Mouse (Mus musculus) spleen, embryonic (tissue): ENCODE measurements around the gene Pcsk5.

ENCODE experiments used
- CTCF ChIA-PET: fragments of 350-600 bp; sonication (Branson Sonifier 250); formaldehyde crosslinking; loops from one replicate; lab custom pipeline; 2022; lab: Charles Lee

Gene Pcsk5

DNA sequence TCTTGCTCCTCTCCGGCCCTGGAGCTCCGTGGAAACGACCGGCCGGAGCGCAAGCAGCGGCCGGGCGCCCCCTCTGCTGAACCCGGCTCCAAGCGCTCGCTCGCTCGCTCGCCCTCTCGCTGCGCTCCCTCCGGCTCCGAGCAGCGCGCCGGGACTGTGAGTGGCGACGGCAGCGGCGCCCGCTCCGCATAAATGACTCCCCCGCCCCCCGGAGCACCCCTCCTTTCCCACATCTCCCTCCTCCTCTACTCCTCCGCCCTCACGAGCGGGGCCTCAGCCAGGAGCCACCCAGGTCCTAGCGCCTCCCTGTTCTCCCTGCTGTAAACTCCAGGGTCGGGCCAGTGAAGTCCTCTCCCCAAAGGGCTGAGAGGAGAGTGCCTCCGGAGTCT is at the start of gene Pcsk5:
Gene Pcsk5 (minus strand): TSS at position 162 of the 389 bp plus-strand sequence.
- CTCF ChIA-PET, result no interaction called here

DNA sequence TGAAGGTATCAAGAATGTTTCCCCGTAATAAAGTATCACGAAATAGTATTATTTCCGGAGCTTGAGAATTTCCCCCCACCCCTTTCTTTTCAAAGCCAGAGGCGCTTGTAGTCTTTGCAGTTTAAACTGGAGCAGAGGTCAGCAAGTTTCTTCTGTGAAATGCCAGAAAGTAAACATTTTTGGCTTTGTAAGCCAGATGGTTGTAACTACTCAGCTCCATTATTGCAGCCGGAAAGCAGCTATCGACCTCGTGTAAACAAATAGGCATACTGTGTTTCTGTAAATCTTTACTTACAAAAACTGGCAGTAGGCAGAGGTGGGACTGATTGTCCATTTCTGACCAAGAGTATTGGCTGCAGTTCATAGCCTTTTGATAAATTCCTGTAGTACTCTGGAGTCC is 38.4 kb upstream of the Pcsk5 start:
- CTCF ChIA-PET, result no interaction called here

DNA sequence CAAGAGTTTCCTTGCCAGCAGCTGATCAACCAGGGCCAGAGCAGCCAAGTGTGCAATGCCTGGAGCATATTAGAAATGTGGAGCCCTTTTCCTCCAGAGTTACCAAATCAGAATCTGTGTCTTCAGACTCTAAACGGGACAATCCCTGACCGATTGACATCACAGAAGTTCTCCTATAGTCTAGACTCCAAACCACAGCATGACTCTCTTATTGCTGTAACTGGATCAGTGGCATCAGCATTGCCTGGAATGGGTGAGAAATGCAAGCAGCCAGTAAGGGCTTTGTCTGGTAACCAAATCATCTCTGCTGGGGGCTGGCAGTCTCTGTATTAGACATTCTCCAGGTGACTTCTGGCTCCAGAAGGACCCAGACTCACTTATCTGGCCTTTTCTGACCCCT is 37.0 kb upstream of the Pcsk5 start:
- CTCF ChIA-PET, result no interaction called here

DNA sequence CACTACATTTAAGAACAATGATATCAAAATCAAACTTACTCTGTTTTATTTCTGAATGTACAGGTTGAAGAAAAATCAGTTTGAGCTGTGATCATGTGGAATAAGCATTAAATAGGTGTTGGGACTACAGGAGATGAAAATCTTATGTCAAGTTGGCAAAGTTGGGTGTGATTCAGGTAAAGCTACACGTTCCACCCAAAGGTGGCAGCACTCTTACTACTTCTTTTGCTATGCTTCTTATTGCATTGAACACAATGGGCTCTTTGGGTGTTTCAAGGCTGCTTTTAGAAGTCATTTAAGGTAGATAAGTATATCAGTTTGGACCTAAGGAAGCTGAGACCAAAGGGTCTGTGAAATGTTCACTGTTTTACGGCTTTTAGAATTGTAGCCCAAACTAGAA is 36.3 kb upstream of the Pcsk5 start:
- CTCF ChIA-PET, result no interaction called here

DNA sequence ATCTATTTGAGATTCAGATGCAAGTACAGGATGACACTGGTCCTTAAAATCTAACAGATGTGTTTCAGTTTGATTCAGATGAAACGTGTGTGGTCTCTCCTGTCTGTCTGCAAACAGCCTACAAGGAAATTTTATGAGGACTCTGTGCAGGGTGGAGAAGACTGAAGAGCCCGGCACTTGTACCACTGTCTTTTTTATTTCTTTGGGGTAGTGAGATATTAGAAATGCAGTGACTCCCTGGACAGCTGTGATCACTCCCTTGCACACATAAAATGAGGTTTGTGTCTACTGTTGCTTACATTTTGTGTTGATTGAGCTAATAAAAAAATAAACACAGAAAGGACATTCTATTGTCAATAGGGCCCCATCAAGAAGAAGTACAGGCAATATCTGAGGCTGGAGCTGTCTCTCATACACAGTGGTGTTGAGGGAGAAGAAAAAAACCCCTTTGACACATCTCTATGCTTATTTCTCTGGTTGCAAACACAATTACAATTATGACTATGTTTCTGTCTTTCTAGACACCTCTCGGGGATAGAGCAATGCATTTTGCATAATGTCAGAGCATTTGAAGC is 29.0 kb upstream of the Pcsk5 start:
- CTCF ChIA-PET, result no interaction called here

DNA sequence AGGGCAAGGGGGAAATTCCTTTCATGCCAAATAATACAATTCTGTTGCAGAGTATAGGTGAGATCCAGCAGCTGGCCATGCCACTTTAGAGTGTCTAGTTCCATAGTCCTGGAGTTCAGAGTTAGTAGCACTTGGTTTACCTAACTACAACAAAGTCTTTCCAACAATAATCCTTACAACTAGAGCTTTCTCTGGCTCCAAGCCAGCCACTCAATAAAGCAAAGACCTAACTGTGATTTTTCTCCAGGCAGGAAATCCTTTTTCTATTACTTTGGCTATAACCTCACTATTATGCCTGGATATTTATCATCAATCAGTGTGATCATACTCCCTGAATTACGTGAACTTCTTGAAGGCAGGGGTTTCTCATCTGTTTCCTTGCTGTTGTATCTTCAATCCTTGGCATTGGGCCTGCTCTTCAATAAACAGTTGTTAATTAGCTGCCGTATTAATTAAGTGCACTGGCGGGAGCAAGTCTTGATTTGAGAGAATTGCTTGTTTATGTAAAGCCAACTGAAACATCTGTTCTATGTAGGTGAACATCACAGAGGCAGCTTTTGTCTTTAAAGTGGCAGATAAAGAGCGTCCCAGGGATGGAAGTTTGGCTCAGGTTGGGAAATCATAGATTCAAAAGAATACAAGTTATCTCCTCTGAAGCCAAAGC is 23.1 kb upstream of the Pcsk5 start:
- CTCF ChIA-PET, result no interaction called here

DNA sequence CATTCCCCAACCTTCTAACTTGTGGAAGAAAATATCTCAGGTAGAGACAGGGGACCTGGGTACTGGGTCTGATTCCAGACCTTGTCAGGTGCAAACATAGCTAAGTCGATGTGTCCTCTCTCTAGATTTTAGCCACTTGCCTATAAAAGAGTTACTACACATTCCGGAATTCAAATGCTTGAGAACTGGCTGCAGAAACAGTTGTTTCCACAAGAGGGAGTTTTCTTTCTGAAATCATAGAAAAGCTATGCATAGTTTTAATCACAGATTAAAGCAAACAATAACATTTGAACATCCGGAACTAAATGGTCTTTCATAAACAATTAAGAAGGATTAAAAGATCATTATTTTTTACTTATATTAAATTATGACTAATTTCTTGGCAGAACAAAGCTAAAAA is 19.3 kb upstream of the Pcsk5 start:
- CTCF ChIA-PET, result no interaction called here

DNA sequence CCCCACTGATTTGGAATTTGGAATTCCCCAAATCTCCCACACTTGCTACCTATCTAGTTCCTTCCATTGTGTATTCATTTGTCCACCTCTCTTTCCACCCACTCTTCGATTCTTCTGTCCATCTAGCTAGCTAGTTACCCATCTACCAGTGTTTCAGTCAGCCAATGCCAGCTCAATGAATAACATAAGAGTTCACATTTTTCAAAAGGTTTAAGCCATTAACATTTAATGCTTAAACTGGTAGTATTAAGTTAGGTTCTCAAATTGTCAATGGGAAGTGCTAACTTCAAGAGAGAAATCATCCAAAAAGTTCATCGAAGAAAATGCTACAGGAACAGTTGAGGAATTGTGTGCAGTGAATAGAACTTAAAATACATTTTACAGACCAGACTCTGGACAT is 11.0 kb upstream of the Pcsk5 start:
- CTCF ChIA-PET, result no interaction called here

DNA sequence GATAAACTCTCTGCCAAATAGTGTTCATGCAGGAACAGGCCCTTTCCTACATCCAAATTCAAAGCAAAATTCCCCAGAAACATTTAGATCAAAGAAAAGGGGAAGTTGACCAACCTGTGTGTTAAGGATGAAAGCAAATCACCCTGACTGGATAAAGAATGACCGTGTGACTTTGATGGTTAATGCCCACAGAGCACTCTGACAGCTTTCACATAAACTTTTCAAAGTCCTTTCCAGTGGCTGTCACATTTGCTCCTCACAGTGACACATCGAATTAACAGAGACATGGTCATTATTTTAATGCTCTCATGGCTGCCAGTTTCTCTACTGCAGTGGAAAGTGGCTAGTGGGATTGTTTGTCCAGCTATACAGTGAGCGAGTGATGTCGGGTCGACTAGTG is 8.5 kb upstream of the Pcsk5 start:
- CTCF ChIA-PET, result no interaction called here

DNA sequence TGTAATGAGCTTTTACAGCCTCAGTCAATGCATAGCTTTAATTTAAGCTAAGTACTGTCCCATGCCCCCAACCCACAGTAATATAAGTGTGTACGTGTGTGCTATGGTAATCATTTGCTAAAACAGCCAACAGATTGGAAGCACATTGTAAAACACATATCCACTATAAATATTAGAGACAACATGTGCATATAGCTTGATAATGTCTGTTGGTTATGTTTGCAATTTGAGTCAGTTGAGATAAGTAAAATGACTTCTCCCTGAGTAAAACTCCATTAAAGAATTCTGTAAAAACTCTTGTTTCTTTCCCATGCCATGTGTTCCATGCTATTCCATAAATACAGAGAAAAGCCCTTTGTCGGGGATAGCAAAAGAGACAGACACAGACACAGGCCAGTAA is 4.2 kb upstream of the Pcsk5 start:
- CTCF ChIA-PET, result no interaction called here

DNA sequence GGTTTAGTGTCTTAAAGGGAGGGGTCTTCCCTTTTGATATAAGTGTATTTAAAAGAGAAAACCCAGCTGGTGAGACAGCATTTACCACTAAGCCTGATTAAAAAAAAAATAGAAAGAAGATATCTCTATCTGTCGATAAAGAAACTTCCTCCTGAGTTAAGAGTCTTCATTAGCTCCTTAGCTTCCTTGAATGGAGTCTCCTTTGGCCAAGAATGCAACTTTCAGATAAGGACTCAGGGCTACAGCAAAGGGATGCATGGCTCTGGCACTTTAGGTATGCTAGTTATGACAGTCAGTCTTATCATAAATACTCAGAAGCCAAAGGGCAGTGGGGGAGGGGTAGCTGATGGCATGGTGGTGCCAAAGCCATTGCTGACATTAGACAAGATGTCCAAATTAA is 2.4 kb upstream of the Pcsk5 start:
- CTCF ChIA-PET, result no interaction called here

DNA sequence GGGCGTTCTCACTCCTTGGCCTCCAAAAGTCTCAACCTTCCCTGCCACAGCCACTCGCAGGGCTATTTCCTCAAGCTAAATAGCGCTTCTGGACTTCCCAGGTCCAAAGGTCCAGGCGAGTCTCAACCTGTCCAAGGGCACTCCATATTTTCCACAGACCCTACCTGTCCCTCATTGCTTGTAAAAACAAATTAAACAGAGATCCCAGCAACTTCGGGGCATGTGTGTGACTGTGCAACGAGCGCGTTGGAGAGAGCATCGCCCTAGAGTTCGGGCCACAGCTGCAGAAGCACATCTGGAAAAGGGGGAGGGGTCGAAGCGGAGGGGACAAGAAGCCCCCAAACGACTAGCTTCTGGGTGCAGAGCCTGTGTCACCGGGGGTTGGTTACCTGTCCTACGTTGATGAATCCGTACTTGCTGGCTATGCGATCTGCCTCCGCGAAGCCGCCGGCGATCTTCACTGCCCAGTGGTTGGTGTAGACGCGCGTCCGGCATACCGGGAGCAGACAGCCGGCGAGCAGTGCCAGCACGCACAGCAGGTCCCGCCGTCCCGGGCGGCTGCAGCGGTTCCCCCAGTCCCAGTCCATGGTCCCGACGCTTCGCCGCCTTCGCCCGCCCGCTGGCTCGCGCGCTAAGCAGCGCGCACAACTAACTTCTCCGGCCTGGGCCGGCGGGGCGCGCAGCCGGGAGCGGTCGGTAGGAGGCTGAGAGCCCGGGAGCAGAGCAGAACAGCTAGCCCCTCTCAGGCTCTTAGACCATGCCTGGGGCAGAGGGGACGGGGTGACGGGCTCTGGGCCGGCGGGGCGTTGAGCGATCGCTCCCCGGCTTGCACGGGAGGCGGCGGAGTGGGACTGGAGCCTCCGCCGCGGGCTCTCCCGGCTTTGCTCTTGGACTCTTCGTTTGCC is 614 bp downstream of the Pcsk5 start:
- CTCF ChIA-PET, result no interaction called here

DNA sequence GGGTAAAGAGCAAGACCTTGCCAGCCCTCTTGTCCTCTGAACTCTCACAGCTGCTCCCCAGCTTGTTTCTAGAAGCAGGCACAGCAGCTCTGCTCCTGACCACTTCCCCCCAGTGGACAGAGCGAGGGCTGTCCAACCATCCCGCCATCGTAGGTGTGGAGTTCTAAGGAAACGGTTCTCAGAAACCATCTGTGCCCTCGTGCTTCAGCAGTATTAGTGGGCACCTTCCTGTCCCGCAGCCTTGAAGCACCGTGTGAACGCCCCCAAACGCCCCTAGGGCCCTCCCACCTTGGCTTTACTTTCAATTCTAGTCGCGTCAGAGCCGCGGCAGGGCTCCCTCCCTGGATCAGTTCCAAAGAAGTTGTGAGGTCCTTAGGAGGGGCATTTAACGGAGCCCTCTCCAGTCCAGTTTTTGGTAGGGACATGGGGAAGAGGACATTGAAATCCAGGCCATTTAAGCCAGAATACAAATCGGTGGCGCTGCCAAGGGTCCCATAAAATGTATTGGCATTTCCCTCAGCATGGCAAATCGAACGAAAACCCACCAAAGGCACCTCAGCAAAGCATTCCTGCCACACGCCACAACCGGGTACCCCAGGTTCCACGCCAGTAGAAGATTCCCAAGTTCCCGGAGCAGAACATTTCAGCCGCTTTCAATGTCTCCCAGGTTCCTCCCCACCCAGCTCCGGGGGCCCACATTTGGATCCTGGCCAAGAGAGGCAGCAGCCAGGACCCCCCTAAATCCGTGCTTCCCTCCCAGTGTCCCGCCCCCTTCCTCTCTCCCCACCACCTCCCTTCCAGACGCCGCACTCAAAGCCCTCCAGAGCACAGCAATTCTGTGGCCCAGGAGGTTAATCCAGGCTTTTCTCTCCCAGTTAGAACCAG is 1.5 kb downstream of the Pcsk5 start:
- CTCF ChIA-PET, result no interaction called here

DNA sequence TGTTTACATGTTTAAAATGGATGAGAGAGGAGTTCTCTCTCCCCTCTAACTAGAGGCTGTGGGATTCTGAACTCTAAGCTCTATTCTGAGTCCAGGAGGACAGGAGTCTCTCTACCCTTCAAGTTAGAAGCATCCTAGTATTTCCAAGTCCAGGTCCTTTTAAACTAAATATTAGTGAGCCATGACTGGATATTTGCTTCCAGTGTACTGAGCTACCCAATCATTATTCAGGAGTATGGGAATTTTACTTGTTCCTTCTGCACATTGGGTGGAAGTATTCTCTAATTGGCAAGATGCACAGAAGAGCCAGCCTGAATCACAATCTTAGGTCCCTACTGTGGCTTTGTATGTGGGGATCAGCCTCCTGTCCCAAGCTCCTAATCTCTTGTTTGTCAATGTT is 2.5 kb downstream of the Pcsk5 start:
- CTCF ChIA-PET, result no interaction called here

DNA sequence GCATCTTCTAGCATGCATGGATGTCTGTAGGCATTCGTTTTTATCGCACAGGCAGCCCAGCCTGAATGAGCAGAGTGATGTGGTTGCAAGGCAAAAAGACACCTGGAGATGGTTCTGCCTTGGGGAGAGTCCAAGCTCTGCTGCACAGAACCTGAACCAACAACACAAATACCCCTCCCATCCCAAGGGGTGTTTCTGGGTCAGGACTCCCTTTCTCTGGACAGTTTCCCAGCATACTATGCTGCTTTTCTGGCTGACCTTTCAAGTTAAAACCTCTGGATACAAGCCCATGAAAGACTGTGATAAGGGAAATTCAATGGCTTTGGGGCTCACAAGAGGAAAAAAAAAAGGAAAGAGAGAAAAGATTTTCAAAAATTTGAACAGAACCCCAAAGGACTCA is 6.1 kb downstream of the Pcsk5 start:
- CTCF ChIA-PET, result no interaction called here

DNA sequence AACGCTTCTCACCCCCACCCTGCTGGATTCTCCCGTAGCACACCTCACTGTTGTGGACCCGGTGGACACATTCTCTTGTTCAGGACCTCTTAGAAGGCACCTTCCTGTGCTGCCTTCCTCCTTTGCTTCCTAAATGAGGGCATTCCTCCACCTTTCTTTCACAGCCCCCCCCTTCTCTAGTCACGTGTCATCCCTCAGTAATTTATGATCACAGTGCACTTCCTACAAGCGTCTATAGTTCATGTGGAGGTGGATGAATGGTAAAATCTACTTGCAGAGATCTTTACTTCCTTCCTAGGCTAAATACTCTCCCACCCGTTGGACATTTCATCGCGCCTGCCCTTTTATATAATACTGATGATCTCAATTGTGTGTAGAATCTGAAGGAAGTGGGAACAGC is 9.0 kb downstream of the Pcsk5 start:
- CTCF ChIA-PET, result no interaction called here

DNA sequence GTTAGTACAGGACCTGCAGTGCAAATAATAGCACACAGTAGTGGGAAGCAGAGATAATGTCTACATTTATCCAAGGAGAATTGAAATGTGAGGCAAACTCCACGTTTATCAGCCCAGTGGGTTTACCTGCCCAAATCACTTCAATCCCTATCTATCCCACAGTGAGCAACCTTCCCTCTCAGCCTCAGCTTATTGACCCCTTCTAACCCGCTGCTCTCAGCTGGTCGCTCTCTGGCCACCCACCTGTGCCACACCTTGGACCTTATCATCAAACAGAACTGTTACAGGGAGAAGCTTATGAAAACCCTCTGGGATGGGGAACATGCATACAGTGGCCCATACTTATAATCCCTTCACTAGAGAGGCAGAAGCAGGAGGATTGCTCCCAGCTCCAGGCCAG is 10.7 kb downstream of the Pcsk5 start:
- CTCF ChIA-PET, result no interaction called here

DNA sequence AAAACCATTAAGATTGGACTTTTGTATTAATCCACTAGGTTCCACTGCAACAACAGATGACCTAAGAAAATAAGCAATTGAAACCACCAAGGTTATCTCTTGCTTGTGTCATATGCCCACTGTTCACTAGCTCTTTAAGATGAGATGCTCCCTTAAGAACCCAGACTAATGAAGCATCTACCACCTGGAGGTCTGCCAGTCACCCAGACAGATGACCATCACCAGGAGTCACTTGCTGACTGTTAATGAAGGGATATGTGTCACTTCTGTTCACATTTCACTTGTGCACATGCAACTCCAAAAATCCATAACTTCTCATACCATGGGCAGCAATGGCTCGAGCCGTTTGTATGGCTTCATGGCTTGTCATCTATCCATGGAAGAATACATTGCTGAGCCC is 17.4 kb downstream of the Pcsk5 start:
- CTCF ChIA-PET, result no interaction called here

DNA sequence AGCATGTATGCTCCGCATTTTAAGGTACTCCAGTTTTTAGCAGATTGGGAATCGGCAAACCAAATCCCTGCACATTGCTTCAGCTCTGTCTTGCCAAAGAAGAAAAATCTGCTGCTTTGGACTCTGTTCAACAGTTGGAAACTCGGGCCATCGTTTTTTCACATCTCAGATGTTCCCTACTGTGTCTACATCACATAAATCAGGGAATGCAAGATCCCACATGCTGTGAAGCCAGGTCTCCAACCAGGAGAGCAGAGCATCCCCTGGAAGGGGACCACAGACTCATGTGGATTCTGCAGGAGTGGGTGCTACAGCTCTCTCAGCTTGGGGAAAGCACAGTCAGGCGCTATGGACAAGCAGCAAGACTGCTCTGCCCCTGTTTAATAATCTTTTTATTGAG is 18.4 kb downstream of the Pcsk5 start:
- CTCF ChIA-PET, result no interaction called here

DNA sequence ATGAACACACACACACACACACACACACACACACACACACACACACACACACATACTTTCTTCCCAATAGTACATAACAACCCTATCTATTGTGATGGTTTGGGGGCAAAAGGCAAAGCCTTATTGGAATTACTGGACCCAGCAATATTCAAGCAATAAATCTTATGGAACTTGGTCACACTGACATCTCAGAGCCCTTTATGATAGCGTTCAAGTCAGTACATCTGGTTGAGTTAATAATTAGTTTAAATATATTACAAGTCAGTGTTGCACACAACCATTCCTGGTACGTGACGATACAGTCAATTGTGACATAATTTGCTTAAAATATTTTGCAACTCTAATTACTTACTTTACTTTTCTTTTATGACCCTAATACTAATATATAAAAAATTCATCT is 22.4 kb downstream of the Pcsk5 start:
- CTCF ChIA-PET, result no interaction called here

DNA sequence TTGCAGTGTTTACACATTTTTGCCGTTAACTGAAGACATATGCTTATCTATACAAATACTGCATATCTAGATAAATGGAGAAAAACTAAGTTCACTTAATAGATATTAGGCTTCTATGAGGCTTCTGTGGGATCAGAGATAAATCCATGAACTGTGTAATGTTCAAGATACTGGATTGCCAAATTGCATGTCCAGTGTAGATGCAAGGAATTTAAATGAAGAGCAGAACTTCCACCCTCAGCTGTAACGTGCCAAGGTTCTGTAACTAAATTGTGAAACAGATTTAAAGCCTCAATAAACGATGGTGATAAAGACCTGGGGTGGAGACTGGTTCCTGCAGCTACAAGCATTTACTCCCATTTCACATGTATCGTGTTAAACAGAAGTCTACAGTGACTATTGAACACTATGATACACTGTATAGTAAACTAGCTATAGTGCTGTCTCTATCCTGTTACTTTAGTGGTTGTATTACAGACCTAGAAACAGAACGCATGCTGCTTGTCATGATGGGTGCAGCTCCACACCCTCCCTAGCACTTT is 23.9 kb downstream of the Pcsk5 start:
- CTCF ChIA-PET, result no interaction called here

DNA sequence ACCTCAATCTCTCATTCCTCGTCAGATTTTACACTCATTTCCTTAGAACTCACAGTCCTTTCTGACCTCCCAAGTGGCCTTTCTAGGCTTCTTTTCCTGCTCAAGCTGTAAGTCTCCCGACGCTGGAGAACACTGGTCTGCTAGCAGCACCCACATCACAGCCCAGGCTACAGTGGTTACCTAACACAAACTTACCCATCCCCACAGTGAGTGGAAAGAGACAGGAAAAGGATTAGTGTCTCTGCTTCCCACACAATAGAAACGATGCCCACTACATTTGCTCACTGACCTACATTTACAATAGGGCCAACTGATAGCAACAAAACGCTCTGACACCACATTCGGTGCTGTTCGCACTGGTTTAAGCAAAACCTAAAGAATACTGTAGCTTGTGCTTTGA is 24.8 kb downstream of the Pcsk5 start:
- CTCF ChIA-PET, result no interaction called here
